Mouse (Mus musculus): ENCODE measurements around the gene Patz1.

Gene Patz1

DNA sequence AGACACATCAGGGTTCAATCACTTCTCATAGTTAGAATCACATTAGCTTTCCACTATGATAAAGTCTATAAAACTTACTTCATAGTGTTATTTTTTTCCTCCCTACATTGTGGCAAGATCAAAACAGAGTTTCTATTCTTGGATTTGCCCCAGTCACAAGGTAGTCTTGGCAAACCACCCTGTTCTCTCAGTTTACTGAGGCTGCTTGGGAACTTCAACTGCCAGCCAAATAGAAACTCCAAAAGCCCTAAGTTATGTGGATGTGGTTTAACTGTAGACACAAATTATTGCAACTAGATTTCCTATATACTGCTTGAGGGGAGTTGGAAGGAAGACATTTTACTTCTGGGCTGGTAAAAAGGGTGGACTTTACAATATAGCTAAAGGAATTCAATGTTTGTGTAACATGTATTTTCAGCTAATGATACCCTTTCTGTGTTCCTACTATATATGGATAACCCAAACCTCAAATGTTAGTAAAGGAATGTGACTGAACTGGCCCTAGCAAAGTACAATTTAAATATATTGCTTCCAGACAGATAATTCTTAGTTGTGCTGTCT is 41.3 kb downstream of the Patz1 start, which contains the start of gene Pik3ip1:
TSS of gene Pik3ip1 (plus strand) at position 511 of the 561 bp plus-strand sequence.
- DNase-seq (ENCODE audit: low spot score in 2 of 2) = no peak

DNA sequence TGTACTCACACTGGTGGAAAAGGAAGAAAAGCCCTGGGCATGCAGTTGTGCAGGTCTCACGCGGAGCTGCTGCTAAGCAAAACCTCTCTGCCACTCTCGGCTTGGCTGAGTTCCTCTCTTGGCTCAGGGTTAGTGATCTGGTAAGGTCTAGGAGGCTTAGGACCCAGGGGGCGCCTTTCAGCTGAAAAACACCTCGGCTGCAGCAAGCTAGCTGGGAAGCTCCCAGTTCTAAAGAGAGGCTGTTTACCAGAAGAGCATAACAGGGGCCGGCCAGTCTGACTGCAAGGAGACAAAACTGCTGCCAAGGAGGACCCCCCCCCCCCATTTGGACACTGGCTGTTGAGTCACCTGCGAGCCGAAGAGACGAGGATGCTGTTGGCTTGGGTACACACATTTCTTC is 41.9 kb downstream of the Patz1 start:
- peak; percentile 61 to 83 for DNase-seq (ENCODE audit: low spot score in 2 of 2)

DNA sequence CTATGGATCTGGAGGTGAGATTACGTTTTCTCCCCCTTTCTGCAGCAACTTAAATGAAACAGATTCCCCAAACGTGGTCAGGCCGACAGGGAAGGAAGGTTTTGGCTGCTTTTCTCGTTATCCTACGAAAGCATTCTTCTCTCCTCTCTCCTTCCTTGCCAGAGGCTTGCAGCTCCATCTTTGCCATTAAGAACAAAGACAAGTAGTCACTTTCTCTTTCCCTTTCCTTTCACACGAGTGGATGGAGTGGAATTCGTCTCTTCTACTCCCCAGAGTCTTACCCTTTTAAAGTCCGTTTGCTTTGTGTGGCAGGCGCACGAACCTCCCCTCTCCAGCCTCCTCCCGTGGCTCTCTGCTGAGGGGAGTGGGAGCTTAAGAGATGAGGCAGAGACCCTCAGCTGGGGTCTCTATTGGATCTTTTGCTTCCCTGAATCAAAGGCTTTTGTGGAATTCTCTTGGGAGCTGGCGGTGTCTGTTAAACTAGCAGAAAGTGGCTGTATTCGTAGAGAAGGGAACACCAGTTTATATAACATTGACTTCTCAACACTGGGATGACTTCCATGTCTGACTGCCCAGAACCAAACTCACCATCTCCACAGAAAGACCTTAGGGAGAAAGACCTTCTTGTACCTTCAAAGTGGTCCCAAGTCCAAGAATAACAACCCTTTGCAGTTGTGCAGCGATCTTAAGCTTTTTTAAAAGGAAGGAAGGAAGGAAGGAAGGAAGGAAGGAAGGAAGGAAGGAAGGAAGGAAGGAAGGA is 42.5 kb downstream of the Patz1 start:
- no peak for DNase-seq (ENCODE audit: low spot score in 2 of 2)

DNA sequence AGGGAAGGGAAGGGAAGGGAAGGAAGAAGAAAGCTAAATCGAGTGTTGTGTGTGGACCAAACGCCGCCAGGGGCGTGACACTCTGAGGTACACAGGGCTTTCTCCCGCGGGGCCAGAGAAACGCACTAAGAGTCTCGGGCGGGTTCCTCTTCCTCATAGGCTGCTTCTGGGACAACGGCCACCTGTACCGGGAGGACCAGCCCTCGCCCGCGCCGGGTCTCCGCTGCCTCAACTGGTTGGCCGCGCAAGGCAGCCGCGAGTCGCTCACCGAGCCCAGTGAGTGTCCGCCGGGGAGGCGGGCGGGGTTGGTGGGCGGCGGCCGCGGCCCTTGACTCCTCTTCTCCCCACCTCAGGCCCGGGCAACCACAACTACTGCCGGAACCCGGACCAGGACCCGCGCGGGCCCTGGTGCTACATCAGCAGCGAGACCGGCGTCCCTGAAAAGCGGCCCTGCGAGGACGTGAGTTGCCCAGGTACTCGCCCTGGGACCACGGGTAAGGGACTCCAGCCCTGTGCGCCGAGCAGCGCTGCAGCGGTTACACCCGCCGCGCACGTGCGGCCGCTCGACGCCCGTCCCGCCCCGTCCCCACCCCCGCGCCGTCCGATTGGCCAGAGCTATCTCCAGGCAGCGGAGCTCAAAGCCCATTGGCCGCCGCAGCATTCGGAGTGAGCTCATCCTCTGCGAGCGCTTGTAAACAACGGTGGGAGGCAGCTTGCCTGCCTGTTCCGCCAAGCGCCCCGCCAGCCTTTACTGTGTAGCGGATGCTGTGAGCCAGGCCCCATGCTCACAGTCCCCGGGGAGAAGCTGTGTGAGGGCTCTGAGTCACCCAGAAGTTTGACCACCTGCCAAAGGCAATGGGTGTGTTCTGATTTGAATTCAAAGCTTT is 43.3 kb downstream of the Patz1 start:
- peak; percentile 73 to 89 for DNase-seq (ENCODE audit: low spot score in 2 of 2)

DNA sequence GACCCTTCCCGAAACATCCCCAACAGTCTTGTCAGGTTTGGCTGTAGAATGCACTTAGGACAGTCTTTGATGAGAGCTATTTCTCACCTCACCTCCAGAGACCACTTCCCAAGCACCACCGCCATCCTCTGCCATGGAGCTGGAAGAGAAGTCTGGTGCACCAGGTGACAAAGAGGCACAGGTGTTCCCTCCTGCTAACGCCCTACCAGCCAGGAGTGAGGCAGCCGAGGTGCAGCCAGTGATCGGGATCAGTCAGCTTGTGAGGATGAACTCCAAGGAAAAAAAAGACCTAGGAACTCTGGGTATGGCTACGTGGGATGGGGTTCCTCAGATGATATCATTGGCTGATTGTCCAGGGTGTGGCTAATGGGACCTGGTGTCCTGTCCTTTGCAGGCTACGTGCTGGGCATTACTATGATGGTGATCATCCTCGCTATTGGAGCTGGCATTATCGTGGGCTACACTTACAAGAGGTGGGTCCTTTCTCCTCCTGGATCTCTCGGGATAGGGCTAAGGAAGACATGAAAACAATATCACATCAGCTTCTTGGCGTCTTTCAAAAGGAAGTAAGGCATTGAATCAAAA is 44.5 kb downstream of the Patz1 start:
- no peak for DNase-seq (ENCODE audit: low spot score in 2 of 2)

DNA sequence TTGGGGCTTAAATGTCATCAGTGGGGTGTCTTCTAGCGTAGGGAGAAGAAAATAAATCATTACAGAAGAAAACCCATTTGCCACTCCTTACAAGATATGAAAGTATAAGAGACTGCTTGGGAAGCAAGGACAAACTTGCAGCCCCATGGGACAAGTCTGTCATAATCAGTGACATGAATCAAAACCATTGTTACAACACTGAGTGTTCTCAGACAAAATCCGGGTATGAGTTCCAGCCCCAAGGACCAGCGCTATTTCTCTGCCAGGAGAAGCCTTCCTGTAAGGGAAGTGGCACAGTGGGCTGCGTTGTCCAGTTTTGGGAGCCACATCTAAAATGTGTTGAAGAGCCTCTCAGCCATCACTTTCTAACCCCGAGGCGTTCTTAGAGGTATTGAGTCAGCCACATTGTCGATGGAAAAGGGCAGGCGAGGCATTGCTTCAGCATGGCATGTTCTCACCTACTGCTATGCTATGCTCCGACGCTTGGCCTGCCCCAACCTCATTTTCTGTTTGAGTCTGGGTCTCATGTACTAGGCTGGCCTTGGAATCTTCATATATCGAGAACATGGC is 45.6 kb downstream of the Patz1 start:
- no peak for DNase-seq (ENCODE audit: low spot score in 2 of 2)

DNA sequence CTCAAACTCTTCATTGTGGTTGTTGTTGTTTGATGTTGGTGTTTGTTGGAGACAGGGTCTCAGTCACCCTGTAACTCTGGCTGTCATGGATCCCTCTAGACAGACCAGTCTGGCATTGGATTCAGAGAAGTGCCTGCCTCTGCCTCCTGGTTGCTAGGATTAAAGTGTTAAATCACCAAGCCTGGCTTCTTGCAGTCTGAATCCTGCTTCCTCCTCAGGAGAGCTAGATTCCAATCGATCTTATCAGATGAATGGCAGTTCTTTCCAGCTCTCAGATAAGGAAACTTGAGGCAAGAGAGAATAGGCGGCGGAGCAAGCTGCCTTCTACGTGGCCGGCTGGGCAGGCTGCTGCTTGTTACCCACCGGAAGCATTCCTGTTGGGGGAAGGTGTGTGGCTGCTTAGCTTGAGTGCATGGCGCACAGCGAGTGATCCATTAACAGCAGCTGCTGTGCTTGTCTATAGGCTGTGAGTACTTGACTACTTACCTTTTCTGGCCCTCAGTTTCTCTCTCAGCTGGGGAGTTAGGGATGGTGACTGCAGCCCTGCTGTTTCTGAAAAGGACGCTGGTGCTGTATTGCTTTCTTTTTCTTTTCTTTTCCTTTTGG is 46.1 kb downstream of the Patz1 start:
- DNase-seq (ENCODE audit: low spot score in 2 of 2) = no peak

DNA sequence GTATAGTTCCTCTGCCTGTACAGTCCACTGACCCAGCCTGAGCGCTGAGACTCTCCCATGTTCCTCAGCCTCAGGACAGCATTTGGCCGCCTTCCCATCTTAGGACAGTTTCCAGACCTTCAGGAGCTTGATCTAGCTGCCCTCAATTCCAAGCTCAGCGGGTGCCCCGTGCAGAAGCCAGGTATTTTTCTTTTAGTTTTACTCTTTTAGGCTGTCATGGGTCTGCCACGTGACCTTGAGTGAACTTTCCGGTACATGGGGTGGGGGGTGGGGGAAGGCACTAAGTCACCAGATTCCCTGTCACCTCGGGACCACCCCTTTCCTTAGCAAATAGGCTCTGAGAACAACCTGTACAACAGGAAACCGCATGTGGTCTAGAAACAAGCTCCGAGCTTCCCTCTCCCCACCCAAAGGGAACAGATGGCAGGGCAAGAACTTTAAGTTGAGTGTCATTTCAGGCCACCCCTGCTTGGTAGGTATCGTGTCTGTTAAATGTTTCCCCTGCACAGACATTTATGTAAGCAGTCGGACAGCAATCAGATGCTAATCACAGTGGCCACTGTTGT is 47.1 kb downstream of the Patz1 start:
- peak in 1 of 2 experiments; percentile 44 for DNase-seq (ENCODE audit: low spot score in 2 of 2)

DNA sequence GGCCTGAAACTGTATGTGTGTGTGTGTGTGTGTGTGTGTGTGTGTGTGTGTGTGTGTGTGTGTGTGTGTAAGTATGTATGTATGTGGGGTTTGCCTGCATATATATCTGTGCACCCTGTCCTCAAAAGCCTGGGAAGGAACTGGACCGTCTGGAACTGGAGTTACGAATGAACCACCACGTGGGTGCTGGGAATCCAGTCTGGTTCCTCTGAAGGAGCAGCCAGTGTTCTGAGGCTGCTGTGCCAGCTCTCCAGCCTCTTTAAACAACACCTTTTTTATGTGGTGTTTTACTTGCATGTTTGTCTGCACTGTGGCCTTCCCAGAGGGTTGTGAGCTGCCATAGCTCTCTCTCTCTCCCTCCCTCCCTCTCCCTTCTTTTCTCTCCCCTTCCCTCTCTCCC is 47.9 kb downstream of the Patz1 start:
- DNase-seq (ENCODE audit: low spot score in 2 of 2) = no peak

DNA sequence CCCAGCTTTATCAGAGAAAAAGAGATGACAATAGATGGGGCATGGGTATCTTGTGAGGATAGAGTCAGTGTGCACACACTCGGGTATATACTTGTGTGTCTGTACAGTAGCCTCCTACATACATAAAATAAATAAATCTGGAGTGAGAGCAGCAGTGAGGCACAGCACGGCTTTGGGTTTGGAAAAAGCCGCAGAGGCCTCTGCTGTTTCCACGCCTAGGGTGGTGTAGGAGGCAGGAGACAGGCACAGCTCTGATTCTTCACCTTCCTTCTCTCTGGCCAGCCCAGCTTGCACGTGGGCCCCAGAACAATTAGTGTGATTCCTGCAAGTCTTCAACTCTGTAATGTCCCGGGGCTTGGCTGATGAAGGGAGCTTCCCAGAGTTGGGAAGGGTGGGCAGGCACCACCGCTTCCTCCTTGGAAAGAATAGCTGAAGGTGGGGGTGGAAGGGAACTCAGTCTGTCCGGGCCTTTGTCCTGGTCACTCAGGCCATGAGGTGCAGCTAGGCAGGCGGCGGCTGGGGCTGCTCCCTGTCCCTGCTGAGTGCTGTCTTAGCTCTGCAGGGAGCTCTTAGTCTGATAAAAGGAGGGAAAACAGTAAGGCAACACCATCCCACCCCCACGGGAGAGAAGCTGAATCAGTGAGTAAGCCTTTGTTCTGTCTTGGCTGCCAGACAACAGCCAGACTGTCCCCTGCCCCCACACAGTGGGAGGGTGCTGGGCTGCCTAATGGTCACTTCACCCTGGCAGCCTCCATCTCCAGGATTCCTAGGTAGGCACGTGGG is 48.7 kb downstream of the Patz1 start:
- DNase-seq (ENCODE audit: low spot score in 2 of 2) = peak in 1 of 2 experiments; percentile 65

DNA sequence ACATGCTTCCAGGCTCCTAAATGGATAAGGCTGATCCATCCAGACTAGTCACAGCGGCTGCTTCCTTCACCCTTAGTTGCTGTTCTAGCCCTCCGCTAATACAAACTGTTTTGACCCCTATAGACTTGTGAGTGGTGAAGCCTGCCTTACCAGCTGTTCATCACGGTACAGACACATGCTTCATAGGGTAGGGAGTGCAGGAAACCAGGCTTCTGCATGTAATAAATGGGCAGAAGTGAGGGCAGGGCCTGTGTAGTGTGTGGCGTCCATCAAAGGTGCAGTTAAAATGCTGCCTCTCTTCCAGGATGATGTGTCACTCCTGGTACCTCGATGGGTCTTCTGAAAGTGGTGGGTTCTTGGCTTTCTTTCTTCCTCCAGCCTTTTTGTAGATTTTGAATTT is 49.3 kb downstream of the Patz1 start:
- no peak for DNase-seq (ENCODE audit: low spot score in 2 of 2)

DNA sequence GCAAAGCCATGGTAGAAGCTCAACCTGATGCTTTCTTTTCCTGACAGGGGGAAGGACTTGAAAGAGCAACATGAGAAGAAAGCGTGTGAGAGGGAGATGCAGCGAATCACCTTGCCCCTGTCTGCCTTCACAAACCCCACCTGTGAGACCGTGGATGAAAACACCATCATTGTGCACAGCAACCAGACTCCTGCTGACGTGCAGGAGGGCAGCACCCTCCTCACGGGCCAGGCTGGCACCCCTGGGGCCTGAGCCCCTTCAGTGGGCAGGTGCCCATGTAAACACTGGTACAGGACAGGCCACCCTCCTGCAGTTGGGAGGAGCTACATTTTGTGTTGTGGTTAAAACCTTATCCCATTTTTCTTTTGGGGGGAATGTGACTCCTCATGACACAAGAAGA is 52.8 kb downstream of the Patz1 start:
- no peak for DNase-seq (ENCODE audit: low spot score in 2 of 2)

DNA sequence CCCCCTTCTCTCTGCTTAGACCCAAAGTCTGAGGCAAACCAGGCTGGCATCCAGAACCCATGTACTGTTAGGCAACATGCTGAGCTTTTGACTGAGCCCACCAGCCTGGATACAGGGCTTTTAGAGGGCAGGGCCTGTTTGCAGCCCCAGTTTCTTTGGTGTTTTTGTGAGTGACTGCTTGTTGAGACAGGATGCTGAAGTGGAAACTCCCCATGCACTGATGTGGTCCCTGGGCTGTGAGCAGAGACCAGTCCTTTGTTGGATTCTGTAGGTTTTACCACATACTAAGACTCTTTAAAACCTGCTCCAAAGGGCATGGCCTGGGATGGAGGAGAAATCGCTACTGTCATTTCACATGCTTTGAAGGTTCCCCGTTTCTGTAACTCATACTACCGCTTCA is 56.2 kb downstream of the Patz1 start:
- no peak for DNase-seq (ENCODE audit: low spot score in 2 of 2)

DNA sequence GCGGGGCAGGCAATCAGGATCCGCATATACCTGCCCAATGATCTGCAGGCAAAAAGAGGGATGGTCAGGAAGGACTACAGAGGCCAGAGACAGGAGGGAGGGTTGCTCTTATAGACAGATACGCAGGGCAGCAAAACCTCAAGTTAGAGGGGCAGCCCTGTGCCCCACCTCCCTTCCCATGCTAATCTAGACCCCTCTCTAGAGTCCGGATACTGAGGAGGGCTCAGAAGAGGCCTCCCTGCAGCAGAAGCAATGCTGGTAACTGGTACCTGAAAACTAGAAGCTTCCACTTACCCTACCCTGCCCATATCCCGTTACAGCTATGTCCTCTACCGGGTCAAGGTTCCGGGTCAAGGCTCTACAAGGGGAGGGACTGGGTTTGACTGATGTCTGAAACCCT is 57.7 kb downstream of the Patz1 start:
- DNase-seq (ENCODE audit: low spot score in 2 of 2) = no peak

DNA sequence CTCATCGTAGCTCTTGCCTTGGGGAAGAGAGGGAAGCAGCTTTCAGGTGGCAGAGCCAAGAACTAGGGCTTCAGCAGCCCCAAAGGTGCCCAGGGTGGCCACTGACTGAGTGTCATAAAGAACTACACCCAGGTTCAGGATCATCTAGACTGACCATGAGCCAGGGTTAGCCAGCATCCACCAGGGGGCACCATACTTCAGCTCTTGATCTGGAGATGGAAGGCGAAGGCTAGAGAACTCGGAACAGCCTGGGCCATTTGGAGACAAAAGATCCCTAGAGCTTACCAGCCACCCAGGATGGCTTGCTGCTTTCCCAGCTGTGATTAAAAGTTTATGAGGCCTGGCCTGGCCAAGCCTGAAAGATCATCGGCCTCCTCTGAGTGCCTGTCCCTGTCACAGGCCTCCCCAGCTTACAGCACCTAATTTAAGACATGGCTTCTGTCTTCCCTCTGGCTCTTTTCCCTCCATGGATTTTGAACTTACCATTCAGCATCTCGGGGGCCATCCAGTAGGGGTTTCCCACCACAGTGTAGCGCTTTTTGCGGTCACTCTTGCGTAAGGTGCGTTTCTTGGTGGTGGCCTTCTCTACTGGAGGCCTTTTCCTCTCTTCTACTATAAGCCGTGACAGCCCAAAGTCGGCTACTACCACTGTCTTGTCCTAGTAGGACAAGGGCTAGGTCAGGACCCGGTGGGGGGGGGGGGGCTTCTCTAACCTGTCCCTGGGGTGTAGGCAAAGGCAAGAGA is 58.6 kb downstream of the Patz1 start:
- DNase-seq (ENCODE audit: low spot score in 2 of 2) = peak; percentile 72 to 86

DNA sequence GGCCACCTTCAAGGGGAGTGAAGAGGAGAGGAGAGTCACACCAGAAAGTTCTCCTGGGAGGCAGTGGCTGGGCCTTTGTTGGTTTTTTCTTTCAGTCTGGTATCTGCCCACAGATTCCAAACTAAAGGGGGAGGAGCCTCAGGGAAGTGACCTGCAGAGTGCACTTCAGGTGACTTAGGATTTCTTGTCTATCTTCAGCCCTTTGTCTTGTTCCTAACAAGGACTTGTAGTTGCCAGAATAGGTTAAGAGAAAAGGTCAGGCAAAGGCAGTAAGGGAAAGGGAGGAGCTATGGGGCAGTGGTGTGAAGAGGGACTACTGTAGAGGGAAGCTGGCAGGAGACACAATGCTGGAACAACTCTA is 59.1 kb downstream of the Patz1 start:
- no peak for DNase-seq (ENCODE audit: low spot score in 2 of 2)

DNA sequence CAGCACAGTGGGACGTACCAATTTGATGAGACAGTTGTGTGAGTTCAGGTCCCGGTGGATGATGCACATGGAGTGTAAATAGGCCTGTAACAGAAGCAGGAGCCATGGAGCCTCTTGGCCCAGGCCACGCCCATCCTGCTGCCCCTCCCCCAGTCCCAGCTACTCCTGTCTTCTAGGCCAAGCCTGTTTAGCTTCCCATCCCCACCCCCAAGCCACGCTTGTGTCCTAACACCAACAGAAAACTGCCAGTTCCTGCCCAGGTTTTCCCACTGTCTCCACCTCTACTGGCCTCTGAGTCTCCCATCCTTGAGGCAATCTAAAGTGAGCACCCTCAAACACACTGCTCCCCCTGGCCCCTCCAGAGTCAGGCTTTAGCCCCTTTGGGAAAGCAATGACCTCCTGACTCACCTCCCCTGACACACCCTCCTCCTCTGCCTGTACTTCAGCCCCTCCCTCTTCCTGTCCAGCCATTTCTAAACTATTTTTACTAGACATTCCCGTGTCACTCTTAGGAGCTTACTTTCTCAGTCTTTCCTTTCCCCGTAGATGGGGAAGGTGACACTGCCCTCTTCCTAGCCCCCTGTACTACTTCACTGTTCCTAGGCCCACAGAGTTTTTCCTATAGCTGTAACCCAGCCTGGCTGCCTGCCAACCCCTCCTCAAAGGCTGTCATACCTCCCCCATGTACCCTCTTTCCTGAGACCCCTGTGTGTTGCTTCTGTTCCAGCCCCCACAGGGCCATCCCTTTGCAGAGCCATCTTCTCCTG is 60.1 kb downstream of the Patz1 start:
- no peak for DNase-seq (ENCODE audit: low spot score in 2 of 2)

DNA sequence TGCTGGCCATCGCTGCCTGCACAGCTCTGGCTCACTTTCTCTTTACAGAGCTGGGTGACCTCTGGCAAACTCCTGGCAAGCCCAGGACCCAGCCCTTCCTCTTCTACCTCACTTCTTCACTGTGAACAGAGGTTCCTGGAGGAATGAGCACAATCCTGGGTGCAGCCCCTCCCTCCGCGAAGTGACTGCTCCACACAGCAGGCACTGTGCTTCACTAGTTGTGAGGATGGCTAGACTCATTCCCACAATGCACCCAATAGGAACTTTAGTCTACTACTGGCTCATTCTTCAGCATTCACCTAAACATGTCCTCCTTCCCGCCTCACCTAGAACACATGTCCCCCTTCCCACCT is 60.6 kb downstream of the Patz1 start:
- no peak for DNase-seq (ENCODE audit: low spot score in 2 of 2)

DNA sequence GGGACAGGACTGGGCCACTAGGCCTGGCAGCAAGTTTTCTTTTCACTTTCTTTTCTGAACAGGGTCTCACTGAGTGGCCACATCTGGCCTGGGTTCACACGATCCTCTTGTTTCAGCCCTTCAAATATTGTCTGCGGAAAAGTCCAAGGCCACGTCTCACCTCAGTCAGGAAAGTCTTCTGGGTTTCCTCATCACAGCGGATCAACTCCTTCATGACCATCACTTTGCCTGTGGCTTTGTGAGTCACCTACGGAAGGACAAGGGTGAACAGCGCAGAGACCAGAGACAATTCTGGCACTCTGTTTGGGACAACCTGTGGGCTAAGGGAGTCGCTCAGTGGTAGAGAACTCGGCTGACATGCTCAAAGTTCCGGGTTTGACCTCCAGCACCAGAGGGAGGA is 63.5 kb downstream of the Patz1 start:
- DNase-seq (ENCODE audit: low spot score in 2 of 2) = no peak

Measured in cerebellum, postnatal 4 days (tissue).